Mouse (Mus musculus) olfactory bulb, adult 2 months (tissue): ENCODE results near the gene Egfl7. TPM values are rescaled to one million over a fixed set of nuclear protein-coding genes. Genes with fewer than 3 reads are reported as not detected.

Source experiments
- H3K27ac ChIP-seq: fragments of 200-500 bp; 2 replicates; pipeline ENCODE4 v1.5.1; 2012; ENCODE audit warnings: low read depth, low read length; ENCODE audit not compliant: insufficient read depth
- H3K4me1 ChIP-seq: fragments of 200-500 bp; 2 replicates; pipeline ENCODE4 v1.6.1; 2012; ENCODE audit warnings: low read length; ENCODE audit not compliant: control insufficient read depth, insufficient read depth
- H3K4me3 ChIP-seq: fragments of 200-500 bp; 2 replicates; pipeline ENCODE4 v1.5.1; 2012; ENCODE audit warnings: mild to moderate bottlenecking, low read depth, low read length, moderate library complexity; ENCODE audit not compliant: insufficient read depth
- CTCF ChIP-seq: fragments of 200-500 bp; IDR thresholded peaks from 2 replicates; pipeline ENCODE4 v1.5.1; 2012; ENCODE audit warnings: low read depth, mild to moderate bottlenecking, low read length, moderate library complexity; ENCODE audit not compliant: insufficient read depth
- POLR2A ChIP-seq: fragments of 200-500 bp; IDR thresholded peaks from 2 replicates; pipeline ENCODE4 v1.6.1; 2012; ENCODE audit warnings: mild to moderate bottlenecking, low read depth, low read length, moderate library complexity; ENCODE audit not compliant: insufficient read depth
- WGBS: fragments of 180-500 bp; shearing (Covaris S2); methylation state at CpG from one replicate; pipeline ENCODE4 v1.1.7; 2018; 5-methylcytosine and 5-hydroxymethylcytosine counted together
- polyA plus RNA-seq: library from polyadenylated mRNA; stranded (reverse); fragments of >200 nt; gene quantifications from 2 replicates; pipeline ENCODE4 v1.2.4, GENCODE M21; 2012; ENCODE audit warnings: low replicate concordance; ENCODE audit not compliant: missing spikeins, insufficient read depth, insufficient read length

Gene Egfl7
- polyA plus RNA-seq, 1 experiment, result not detected

DNA sequence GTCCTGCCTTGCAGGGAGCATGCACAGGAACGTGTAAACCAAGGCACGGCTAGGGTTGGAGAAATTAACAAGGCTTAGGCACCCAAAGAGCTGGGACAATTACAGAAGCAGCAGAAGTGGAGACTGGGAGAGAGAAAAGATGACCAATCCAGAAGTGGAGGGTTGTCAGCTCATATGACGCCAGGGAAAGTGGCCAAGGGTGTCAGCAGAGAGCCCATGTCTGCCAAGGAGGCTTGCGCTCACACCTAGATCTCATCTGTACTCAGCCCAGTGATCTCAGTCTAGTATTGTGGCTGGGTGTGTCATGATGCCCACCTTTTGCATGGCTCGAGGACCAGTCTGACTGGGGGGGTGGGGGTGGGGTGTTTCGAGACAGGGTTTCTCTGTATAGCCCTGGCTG, 5.9 kb downstream of the Egfl7 start:
- Histone ChIP-seq H3K27ac (no peak overlapping the region), H3K4me3 (peak overlapping the region; percentile 17; the same call in 1 of the 2 replicates), H3K4me1 (peaks cover 5% of the 10 kb centered on the region; the same call in 1 of the 2 replicates)
- TF ChIP-seq POLR2A (no peak), CTCF (no peak)
- 67% methylated on average over 6 of the region's 6 CpGs for WGBS

DNA sequence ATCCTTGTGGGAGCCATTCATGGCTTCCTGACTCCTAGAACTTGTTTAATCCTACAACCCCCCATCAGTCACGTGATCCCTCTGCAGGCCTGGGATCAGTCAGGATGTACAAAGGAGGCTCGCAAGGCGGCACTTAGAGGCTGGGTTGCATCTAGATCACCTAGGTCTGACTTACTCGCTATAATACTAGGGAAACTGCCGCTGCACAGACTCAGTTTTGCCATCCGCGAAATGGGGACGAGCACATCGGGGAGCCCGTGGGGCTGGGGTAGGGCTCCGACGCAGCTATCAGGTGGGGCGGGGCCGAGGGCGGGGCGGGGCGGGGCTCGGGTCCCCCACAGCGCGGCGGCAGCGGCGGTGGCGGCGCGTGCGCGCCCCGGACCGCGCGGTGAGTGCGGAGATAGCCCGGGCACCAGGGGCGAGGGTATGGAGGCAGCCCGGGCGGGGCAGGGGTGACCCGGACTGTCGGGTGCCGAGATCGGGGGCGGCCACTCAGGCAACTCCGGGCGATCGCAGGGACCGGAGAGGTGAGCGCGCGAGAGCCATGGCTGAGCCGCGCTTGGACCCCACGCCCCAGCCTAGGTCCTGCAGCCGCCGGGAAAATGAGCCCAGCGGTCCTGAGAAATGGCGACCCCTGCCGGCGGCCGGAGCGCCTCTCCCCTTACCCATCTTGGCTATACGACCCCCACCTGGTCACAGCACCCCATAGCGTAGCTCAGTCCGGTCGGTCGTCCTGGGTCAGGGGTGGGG, 6.7 kb downstream of the Egfl7 start, which contains the start of gene Gm20532:
Gene Gm20532 (plus strand): TSS at position 346 of the 750 bp plus-strand sequence.
- peak within 1 kb of the TSS; percentile 69 for H3K4me3 ChIP-seq
- TF ChIP-seq CTCF, result peak; percentile 86
- no peak for TF ChIP-seq POLR2A
- 1% methylated on average over 65 of the region's 65 CpGs for WGBS
- peaks cover 5% of the 10 kb centered on the region; the same call in 1 of the 2 replicates for H3K4me1 ChIP-seq
- no peak within 1 kb of the TSS for H3K27ac ChIP-seq

DNA sequence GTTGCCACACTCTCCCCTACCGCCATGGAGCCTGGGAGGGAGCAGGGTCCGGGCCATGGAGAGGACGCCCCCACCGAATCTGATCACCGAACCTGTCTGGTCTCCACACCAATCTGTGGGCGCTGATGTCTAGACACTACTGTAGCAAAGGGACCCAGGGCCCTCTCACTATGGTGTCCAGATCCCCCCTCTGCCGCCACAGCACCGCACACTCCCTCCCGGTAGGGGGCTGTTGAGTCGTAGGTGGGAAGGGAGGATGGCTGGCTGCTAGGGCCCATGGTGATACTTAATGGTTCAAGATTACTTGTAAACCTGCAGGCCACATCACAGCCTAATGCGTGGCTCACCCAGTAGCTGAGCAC, 7.2 kb downstream of the Egfl7 start:
- H3K27ac ChIP-seq, result no peak overlapping the region
- H3K4me1 ChIP-seq, result peaks cover 5% of the 10 kb centered on the region; the same call in 1 of the 2 replicates
- WGBS, result 11% methylated on average over 11 of the region's 11 CpGs
- TF ChIP-seq POLR2A, result no peak
- TF ChIP-seq CTCF, result 0 out of 2 replicates have a peak, but pooled peaks have one; percentile 0
- peak overlapping the region; percentile 69 for H3K4me3 ChIP-seq

DNA sequence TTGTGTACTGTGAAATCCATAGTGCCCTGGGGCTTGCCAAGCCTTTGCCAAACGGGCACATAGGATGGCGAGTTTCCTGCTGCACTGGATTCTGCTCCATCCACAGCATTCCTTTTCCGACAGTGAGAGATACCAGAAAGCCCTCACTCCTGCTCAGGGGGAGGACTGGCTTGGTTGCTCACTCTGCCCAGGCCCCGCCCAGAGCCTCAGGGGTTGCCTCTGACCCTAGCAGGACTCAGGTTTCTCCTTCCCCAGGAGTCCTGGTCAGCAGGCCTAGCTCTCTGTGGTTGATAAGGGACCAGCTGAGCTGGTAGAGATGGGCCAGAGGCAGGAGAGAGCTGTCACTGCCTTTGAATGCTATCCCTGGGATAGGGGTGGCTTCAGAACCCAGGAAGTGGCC, 8.8 kb downstream of the Egfl7 start:
- Histone ChIP-seq H3K4me1 (peaks cover 6% of the 10 kb centered on the region), H3K27ac (no peak overlapping the region), H3K4me3 (no peak overlapping the region)
- no peak for TF ChIP-seq POLR2A
- TF ChIP-seq CTCF, result no peak
- 73% methylated on average over 4 of the region's 4 CpGs for WGBS

- no peak for TF ChIP-seq POLR2A
- TF ChIP-seq CTCF, result no peak
- H3K27ac ChIP-seq, result no peak overlapping the region
- peaks cover 11% of the 10 kb centered on the region for H3K4me1 ChIP-seq
- H3K4me3 ChIP-seq, result no peak overlapping the region
- WGBS, result 89% methylated on average over 10 of the region's 10 CpGs
Observed at GRCm38 (mm10) chr2:26589284-26589683, 9.5 kb downstream of the Egfl7 start.

- Histone ChIP-seq H3K4me1 (peaks cover 11% of the 10 kb centered on the region), H3K4me3 (no peak overlapping the region), H3K27ac (no peak overlapping the region)
- TF ChIP-seq POLR2A (no peak), CTCF (no peak)
- WGBS, result 94% methylated on average over 7 of the region's 7 CpGs
Observed at GRCm38 (mm10) chr2:26590282-26590681, 10.5 kb downstream of the Egfl7 start.

- 89% methylated on average over 7 of the region's 7 CpGs for WGBS
- Histone ChIP-seq H3K4me1 (peaks cover 11% of the 10 kb centered on the region), H3K4me3 (no peak overlapping the region), H3K27ac (no peak overlapping the region)
- no peak for TF ChIP-seq CTCF
- no peak for TF ChIP-seq POLR2A
Observed at GRCm38 (mm10) chr2:26590962-26591361, 11.1 kb downstream of the Egfl7 start.

- H3K4me1 ChIP-seq, result peaks cover 11% of the 10 kb centered on the region
- no peak overlapping the region for H3K4me3 ChIP-seq
- TF ChIP-seq CTCF (no peak), POLR2A (no peak)
- no peak overlapping the region for H3K27ac ChIP-seq
- 88% methylated on average over 12 of the region's 12 CpGs for WGBS
Observed at GRCm38 (mm10) chr2:26591416-26591815, 11.6 kb downstream of the Egfl7 start.

- Histone ChIP-seq H3K4me1 (peaks cover 5% of the 10 kb centered on the region), H3K4me3 (no peak overlapping the region), H3K27ac (no peak overlapping the region)
- WGBS, result 53% methylated on average over 9 of the region's 9 CpGs
- TF ChIP-seq CTCF, result no peak
Observed at GRCm38 (mm10) chr2:26593211-26594021, 13.6 kb downstream of the Egfl7 start.
